Mouse (Mus musculus) G1E (cell line): ENCODE data around the gene A630001G21Rik.

Experiments
- CTCF ChIP-seq: IDR thresholded peaks from 2 replicates; pipeline ENCODE4 v1.5.1; 2012; ENCODE audit warnings: low read depth, low read length, inconsistent platforms, mixed read lengths
- TAL1 ChIP-seq: conservative IDR thresholded peaks from 2 replicates; pipeline ENCODE4 v1.6.1; 2012; ENCODE audit warnings: low read depth, low read length, inconsistent platforms, mixed read lengths

DNA sequence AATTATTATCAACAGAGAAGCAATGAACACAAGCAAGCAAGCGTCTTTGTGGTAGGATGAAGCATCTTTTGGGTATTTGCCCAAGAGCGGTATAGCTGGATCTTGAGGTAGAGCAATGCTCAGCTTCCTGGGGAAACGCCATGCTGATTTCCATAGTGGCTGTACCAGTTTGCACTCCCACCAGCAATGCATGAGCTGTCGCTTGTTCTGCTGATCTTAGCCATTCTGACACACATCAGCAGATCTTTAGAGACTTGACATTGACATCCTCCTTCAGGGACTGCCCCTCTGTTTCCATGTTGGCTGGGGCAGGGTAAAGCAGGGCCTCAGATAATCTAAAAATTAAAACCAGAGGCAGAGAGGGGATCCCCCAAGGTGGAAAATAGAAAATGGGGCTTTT lies 16.8 kb downstream of the A630001G21Rik start:
- TF ChIP-seq CTCF (no peak), TAL1 (no peak)
